Mouse (Mus musculus) stomach, embryonic 14.5 days (tissue): ENCODE data around the gene Slc17a2. TPM values are rescaled to one million over a fixed set of nuclear protein-coding genes. Genes with fewer than 3 reads are reported as not detected.

Experiments used
- ATAC-seq: fragments of 200-750 bp; cut with Nextera tagmentation; 2 replicates; pipeline ENCODE4 v1.8.0; 2017; ENCODE audit warnings: low read depth, moderate TSS enrichment; ENCODE audit not compliant: insufficient number of reproducible peaks, insufficient read depth, low FRiP score
- H3K27ac ChIP-seq: fragments of 300-500 bp; sonication (generic); 2 replicates; pipeline ENCODE4 v1.5.1; 2014; ENCODE audit warnings: mild to moderate bottlenecking, low read length, moderate library complexity, mixed read lengths
- H3K27me3 ChIP-seq: fragments of 300-500 bp; sonication (generic); 2 replicates; pipeline ENCODE4 v1.6.1; 2014; ENCODE audit warnings: low read length, control low read depth, mixed read lengths; ENCODE audit not compliant: control insufficient read depth, insufficient read depth
- H3K36me3 ChIP-seq: fragments of 300-500 bp; sonication (generic); 2 replicates; pipeline ENCODE4 v1.6.1; 2014; ENCODE audit warnings: mild to moderate bottlenecking, control low read depth, low read length, moderate library complexity, mixed read lengths; ENCODE audit not compliant: control insufficient read depth, insufficient read depth
- H3K4me1 ChIP-seq: fragments of 300-500 bp; sonication (generic); 2 replicates; pipeline ENCODE4 v1.6.1; 2014; ENCODE audit warnings: low read length, control low read depth, mixed read lengths; ENCODE audit not compliant: control insufficient read depth, insufficient read depth
- H3K4me2 ChIP-seq: fragments of 300-500 bp; sonication (generic); replicated peaks from 2 replicates; pipeline ENCODE4 v1.6.1; 2014; ENCODE audit warnings: low read depth, low read length, control low read depth
- H3K4me3 ChIP-seq: fragments of 300-500 bp; sonication (generic); 2 replicates; pipeline ENCODE4 v1.5.1; 2014; ENCODE audit warnings: low read depth, low read length, control low read depth
- H3K9ac ChIP-seq: fragments of 300-500 bp; sonication (generic); replicated peaks from 2 replicates; pipeline ENCODE4 v1.6.1; 2014; ENCODE audit warnings: low read depth, mild to moderate bottlenecking, control low read depth, low read length, moderate library complexity, mixed read lengths
- H3K9me3 ChIP-seq: fragments of 300-500 bp; sonication (generic); 2 replicates; pipeline ENCODE4 v1.6.1; 2016; ENCODE audit warnings: low read depth, low read length, control low read depth; ENCODE audit not compliant: control insufficient read depth
- WGBS: fragments of 180-500 bp; shearing (Covaris S2); extraction: QIAGEN DNeasy Blood & Tissue Kit; methylation state at CpG from one replicate; pipeline ENCODE4 v1.1.7; 2014; 5-methylcytosine and 5-hydroxymethylcytosine counted together
- polyA plus RNA-seq: library from polyadenylated mRNA; unstranded; fragments of >200 nt; fragmentation: Nextera tagmentation; extraction: Ambion mirVana; gene quantifications from 2 replicates; pipeline ENCODE4 v1.2.1, GENCODE M21; 2014

Gene Slc17a2
- polyA plus RNA-seq, 1 experiment from 2014 or later, result 0.13 TPM

DNA sequence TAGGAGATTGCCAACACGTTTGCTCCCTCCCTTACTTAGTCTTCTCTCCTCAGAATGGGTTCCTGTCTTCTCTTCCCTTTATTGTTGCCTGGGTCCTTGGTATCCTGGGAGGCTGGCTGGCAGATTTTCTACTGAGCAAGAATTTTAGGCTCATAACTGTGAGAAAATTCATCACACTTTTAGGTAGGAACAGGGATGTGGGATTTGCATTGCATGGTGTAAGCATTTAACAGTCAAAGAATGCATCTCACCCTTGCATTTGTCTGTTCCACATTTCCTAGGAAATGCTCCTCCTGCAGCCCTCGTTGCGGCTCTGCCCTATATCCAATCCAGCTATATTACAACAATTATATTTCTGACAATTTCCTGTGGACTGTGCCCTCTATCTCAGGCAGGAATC is 49.6 kb downstream of the Slc17a2 start:
- no peak overlapping the region for H3K27ac ChIP-seq
- H3K27me3 ChIP-seq, result 0 out of 2 replicates have a peak, but pooled peaks cover 2% of the 10 kb centered on the region
- H3K4me1 ChIP-seq, result no peaks in the 10 kb centered on the region
- H3K9ac ChIP-seq, result no peak overlapping the region
- H3K4me3 ChIP-seq, result no peak overlapping the region
- H3K4me2 ChIP-seq, result no peak overlapping the region
- 60% methylated on average over 3 of the region's 3 CpGs for WGBS
- no peaks in the 10 kb centered on the region for H3K36me3 ChIP-seq
- no peak for ATAC-seq
- no peaks in the 10 kb centered on the region for H3K9me3 ChIP-seq

DNA sequence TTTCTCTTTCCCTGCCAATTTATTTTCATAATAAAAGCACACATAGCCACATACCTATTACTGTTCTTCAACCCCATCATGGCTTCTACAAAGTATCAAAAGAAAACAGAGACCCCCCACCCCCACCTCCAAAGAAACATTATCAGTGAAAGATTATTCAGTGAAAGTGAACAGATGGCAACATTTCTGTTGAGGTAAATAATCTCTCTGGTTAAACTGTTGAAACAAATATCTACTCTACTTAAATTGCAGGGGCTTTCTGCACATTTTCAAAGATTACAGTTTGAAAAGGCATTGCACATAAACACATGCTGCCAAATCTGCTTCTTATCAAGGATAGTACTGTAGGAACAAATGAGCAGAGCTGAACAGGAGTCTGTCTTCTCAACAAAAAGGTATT is 55.0 kb downstream of the Slc17a2 start:
- Histone ChIP-seq H3K9ac (no peak overlapping the region), H3K4me1 (peaks cover 4% of the 10 kb centered on the region; the same call in 1 of the 2 replicates), H3K4me3 (no peak overlapping the region), H3K9me3 (no peaks in the 10 kb centered on the region), H3K27me3 (0 out of 2 replicates have a peak, but pooled peaks cover 2% of the 10 kb centered on the region), H3K4me2 (no peak overlapping the region), H3K36me3 (no peaks in the 10 kb centered on the region), H3K27ac (no peak overlapping the region)
- no peak for ATAC-seq

DNA sequence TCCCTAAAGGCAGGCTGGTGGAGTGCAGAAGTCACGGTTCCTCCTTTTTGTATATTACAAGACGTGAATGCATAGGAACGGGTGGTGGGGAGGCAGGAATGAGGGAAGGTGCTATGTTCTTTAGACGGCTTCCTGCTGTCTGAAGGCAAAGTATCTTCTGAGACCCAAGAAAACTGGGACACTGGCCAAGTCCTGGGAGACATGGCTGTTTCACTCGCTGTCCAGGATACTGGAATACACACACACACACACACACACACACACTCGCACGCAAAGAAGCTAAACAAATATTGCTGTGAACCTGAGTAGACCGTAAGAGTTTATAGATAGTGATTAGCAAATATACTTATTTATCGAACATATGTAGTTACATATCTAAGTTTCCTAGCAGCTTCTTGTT is 57.9 kb downstream of the Slc17a2 start:
- H3K4me1 ChIP-seq, result peaks cover 4% of the 10 kb centered on the region; the same call in 1 of the 2 replicates
- H3K36me3 ChIP-seq, result no peaks in the 10 kb centered on the region
- no peaks in the 10 kb centered on the region for H3K27me3 ChIP-seq
- no peak for ATAC-seq
- H3K27ac ChIP-seq, result no peak overlapping the region
- H3K9me3 ChIP-seq, result no peaks in the 10 kb centered on the region
- H3K4me2 ChIP-seq, result no peak overlapping the region
- H3K4me3 ChIP-seq, result no peak overlapping the region
- 62% methylated on average over 9 of the region's 9 CpGs for WGBS
- no peak overlapping the region for H3K9ac ChIP-seq

- no peak overlapping the region for H3K4me2 ChIP-seq
- H3K27ac ChIP-seq, result no peak overlapping the region; the same call in 1 of the 2 replicates
- no peaks in the 10 kb centered on the region for H3K27me3 ChIP-seq
- 66% methylated on average over 9 of the region's 9 CpGs for WGBS
- no peak overlapping the region for H3K4me3 ChIP-seq
- peaks cover 4% of the 10 kb centered on the region; the same call in 1 of the 2 replicates for H3K4me1 ChIP-seq
- H3K9me3 ChIP-seq, result no peaks in the 10 kb centered on the region
- no peak overlapping the region for H3K9ac ChIP-seq
- H3K36me3 ChIP-seq, result no peaks in the 10 kb centered on the region
- no peak for ATAC-seq
Observed at GRCm38 (mm10) chr13:23866086-23866710, 59.4 kb downstream of the Slc17a2 start.

GRCm38 (mm10) chr13:23867000-23867399 is 60.2 kb downstream of the Slc17a2 start:
- Histone ChIP-seq H3K4me1 (peaks cover 4% of the 10 kb centered on the region; the same call in 1 of the 2 replicates), H3K4me3 (no peak overlapping the region), H3K4me2 (no peak overlapping the region), H3K9me3 (no peaks in the 10 kb centered on the region), H3K27ac (no peak overlapping the region), H3K36me3 (no peaks in the 10 kb centered on the region), H3K27me3 (no peaks in the 10 kb centered on the region), H3K9ac (no peak overlapping the region)
- 78% methylated on average over 6 of the region's 6 CpGs for WGBS
- no peak for ATAC-seq

GRCm38 (mm10) chr13:23867405-23867804 is 60.6 kb downstream of the Slc17a2 start, which contains the start of gene Slc17a1:
Gene Slc17a1, plus strand, starts transcription at chr13:23867750.
- 89% methylated on average over 7 of the region's 7 CpGs for WGBS
- H3K4me1 ChIP-seq, result peaks cover 4% of the 10 kb centered on the region; the same call in 1 of the 2 replicates
- H3K27ac ChIP-seq, result no peak within 1 kb of the TSS
- H3K4me2 ChIP-seq, result no peak within 1 kb of the TSS
- H3K27me3 ChIP-seq, result no peaks in the 10 kb centered on the region
- H3K36me3 ChIP-seq, result no peaks in the 10 kb centered on the region
- H3K9ac ChIP-seq, result no peak within 1 kb of the TSS
- no peak for ATAC-seq
- H3K9me3 ChIP-seq, result no peaks in the 10 kb centered on the region
- H3K4me3 ChIP-seq, result no peak within 1 kb of the TSS

- no peak overlapping the region for H3K27ac ChIP-seq
- no peaks in the 10 kb centered on the region for H3K27me3 ChIP-seq
- no peak for ATAC-seq
- no peaks in the 10 kb centered on the region for H3K36me3 ChIP-seq
- H3K4me1 ChIP-seq, result peaks cover 4% of the 10 kb centered on the region; the same call in 1 of the 2 replicates
- H3K4me2 ChIP-seq, result no peak overlapping the region
- H3K9ac ChIP-seq, result no peak overlapping the region
- no peaks in the 10 kb centered on the region for H3K9me3 ChIP-seq
- H3K4me3 ChIP-seq, result no peak overlapping the region
- 88% methylated on average over 8 of the region's 8 CpGs for WGBS
Observed at GRCm38 (mm10) chr13:23868790-23869533, 62.2 kb downstream of the Slc17a2 start.

DNA sequence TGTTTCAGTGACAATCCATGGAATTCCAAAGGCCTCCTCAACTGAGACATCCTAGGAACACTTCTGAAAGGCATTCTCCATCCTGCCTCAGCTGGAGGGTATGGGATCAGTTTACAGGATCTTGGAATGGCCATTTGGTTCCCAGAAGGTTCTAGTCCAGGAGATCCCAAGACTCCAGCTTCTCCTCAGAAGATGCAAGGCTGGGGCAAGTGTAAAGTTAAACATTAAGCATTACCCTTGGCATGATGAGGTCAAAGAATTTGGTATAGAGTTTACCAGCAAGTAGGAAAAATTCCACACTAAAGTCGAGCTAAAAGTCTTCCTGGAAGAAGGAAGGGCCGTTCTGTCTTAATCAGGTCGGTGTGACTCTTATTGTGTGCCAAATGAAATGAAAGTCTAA is 63.2 kb downstream of the Slc17a2 start:
- peaks cover 4% of the 10 kb centered on the region; the same call in 1 of the 2 replicates for H3K4me1 ChIP-seq

More for the DNA sequence above, 63.2 kb downstream of the Slc17a2 start:
- Histone ChIP-seq H3K9ac (no peak overlapping the region), H3K27me3 (no peaks in the 10 kb centered on the region), H3K27ac (no peak overlapping the region), H3K36me3 (no peaks in the 10 kb centered on the region), H3K4me3 (no peak overlapping the region), H3K9me3 (no peaks in the 10 kb centered on the region), H3K4me2 (no peak overlapping the region)
- 69% methylated on average over 3 of the region's 3 CpGs for WGBS
- ATAC-seq, result no peak
